Mouse (Mus musculus) heart, adult 2 months (tissue): Measurements from ENCODE around the gene Palm2. TPM values are rescaled to one million over a fixed set of nuclear protein-coding genes. Genes with fewer than 3 reads are reported as not detected.

Source experiments
- DNase-seq, 2 experiments: peaks; one replicate each; pipeline ENCODE4 v3.0.0; 2021
- H3K27ac ChIP-seq: fragments of 200-600 bp; 2 replicates; pipeline ENCODE4 v1.8.1; 2022
- H3K27me3 ChIP-seq: fragments of 200-500 bp; 2 replicates; pipeline ENCODE4 v1.6.1; 2012; ENCODE audit warnings: mild to moderate bottlenecking, low read length, inconsistent platforms, mixed read lengths; ENCODE audit not compliant: control insufficient read depth, insufficient read depth
- H3K36me3 ChIP-seq: fragments of 200-500 bp; 2 replicates; pipeline ENCODE4 v1.6.1; 2012; ENCODE audit warnings: low read length, inconsistent platforms; ENCODE audit not compliant: control insufficient read depth, insufficient read depth
- H3K4me1 ChIP-seq: fragments of 200-500 bp; 2 replicates; pipeline ENCODE4 v1.6.1; 2011; ENCODE audit warnings: low read length; ENCODE audit not compliant: control insufficient read depth, insufficient read depth
- H3K4me3 ChIP-seq: fragments of 200-600 bp; 2 replicates; pipeline ENCODE4 v1.8.1; 2022
- H3K79me2 ChIP-seq: fragments of 200-500 bp; replicated peaks from 2 replicates; pipeline ENCODE4 v1.6.1; 2012; ENCODE audit warnings: mild to moderate bottlenecking, inconsistent platforms, low read length, moderate library complexity, mixed read lengths; ENCODE audit not compliant: control insufficient read depth, insufficient read depth
- H3K9ac ChIP-seq: fragments of 200-500 bp; 2 replicates; pipeline ENCODE4 v1.6.1; 2012; ENCODE audit warnings: low read depth, mild to moderate bottlenecking, control low read depth, inconsistent platforms, low read length, mixed read lengths
- CTCF ChIP-seq: fragments of 200-600 bp; IDR thresholded peaks from 2 replicates; pipeline ENCODE4 v1.8.1; 2022; ENCODE audit warnings: antibody characterized with exemption, mild to moderate bottlenecking, moderate library complexity
- EP300 ChIP-seq: fragments of 200-500 bp; IDR thresholded peaks from 2 replicates; pipeline ENCODE4 v1.6.1; 2011; ENCODE audit warnings: low read depth, low read length, control low read depth; ENCODE audit not compliant: insufficient read depth
- POLR2A ChIP-seq: fragments of 200-500 bp; IDR thresholded peaks from 2 replicates; pipeline ENCODE4 v1.6.1; 2011; ENCODE audit warnings: mild to moderate bottlenecking, low read depth, low read length, control low read depth; ENCODE audit not compliant: insufficient read depth
- WGBS: fragments of 180-500 bp; shearing (Covaris S2); methylation state at CpG from one replicate; pipeline ENCODE4 v1.1.7; 2018; 5-methylcytosine and 5-hydroxymethylcytosine counted together
- intact Hi-C: fragments of 180-260 bp; cut with DNase I; formaldehyde crosslinking; loops from one replicate; pipeline ENCODE4 v1.15.1; 2025
- polyA plus RNA-seq: library from polyadenylated mRNA; depleted of rRNA; stranded (reverse); fragments of >200 nt; gene quantifications from 2 replicates; pipeline ENCODE4 v1.2.3, GENCODE M21; 2012
- total RNA-seq, 2 experiments: library from RNA; stranded (reverse); gene quantifications; 2 replicates each; pipeline ENCODE4 v1.2.3; 2021

The Palm2 gene
- total and polyA plus RNA-seq, 3 experiments, result 0.33 to 13.2 (median 9.9) TPM

DNA sequence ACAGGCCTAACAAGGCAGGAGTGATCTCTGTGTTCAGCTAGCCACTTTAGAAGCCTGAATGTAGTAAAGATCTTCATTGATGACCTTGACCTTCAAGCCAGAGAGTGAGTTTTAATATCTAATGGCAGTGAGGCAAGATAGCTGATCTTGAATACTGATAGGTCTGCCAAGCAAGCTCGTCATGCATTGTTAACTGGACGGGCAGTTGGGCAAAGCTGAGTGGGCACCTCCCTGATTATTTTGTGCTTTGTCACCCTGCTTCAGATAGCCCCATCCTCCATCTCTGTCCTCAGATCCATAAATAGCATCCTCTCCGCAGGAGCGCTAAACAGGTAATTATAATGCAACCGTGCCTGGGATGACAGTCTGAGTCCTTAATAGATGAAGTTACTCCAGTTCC, 198.3 kb downstream of the Palm2 start:
- Histone ChIP-seq H3K4me1 (peaks cover 7% of the 10 kb centered on the region), H3K36me3 (no peaks in the 10 kb centered on the region), H3K4me3 (no peak overlapping the region), H3K9ac (no peak overlapping the region), H3K79me2 (peaks cover 3% of the 10 kb centered on the region; the same call in 1 of the 2 replicates), H3K27me3 (no peaks in the 10 kb centered on the region), H3K27ac (peak overlapping the region; percentile 65)
- 57% methylated on average over 5 of the region's 5 CpGs for WGBS
- intact Hi-C loops, result no loop called here
- no peak for TF ChIP-seq POLR2A
- no peak for TF ChIP-seq EP300
- TF ChIP-seq CTCF, result no peak
- no peak for DNase-seq

DNA sequence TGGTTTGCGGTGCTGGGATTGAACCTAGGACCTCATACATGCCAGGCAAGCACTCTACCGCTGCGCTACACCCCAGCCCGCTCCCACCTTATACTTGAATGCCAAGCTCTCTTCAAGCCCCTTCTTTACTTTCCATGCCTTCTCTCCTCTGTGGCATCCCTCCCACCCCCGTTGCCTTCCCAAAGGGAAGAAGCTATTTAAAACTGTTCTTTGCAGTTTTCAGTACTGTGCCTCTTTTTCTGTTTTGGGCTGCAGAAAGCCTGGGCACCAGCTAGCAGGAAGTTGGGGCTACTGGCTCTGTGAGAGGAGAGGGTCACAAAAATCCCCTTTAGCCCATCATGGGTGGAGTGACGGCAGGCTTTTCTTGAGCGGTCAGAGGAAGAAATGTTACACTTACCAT, 199.0 kb downstream of the Palm2 start:
- no peak for DNase-seq
- Histone ChIP-seq H3K9ac (no peak overlapping the region), H3K4me1 (peaks cover 8% of the 10 kb centered on the region), H3K27ac (no peak overlapping the region; the same call in 1 of the 2 replicates), H3K79me2 (peaks cover 3% of the 10 kb centered on the region; the same call in 1 of the 2 replicates), H3K36me3 (no peaks in the 10 kb centered on the region), H3K27me3 (no peaks in the 10 kb centered on the region), H3K4me3 (no peak overlapping the region)
- TF ChIP-seq EP300 (no peak), CTCF (no peak), POLR2A (no peak)
- intact Hi-C loops, result no loop called here
- 93% methylated on average over 7 of the region's 7 CpGs for WGBS

DNA sequence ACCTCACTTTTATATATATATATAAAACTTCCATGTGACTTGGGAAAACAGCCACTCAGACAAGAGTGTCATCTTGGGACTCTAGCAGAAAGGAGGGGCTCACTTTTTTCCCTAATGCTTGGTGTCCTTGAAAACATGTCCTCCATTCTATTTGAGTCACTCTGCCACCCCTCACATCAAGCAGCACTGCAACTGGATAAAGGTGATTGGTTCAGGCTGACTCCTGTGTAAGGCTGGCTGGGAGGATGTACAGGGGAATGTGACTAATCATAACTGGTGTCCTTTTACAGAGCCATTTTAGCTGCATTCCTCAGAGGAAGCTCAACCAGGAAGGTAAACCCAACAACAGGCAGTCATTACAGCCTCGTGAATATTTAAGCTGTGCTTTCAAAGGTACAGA, 200.9 kb downstream of the Palm2 start:
- Histone ChIP-seq H3K36me3 (no peaks in the 10 kb centered on the region), H3K4me1 (peaks cover 8% of the 10 kb centered on the region), H3K79me2 (peaks cover 3% of the 10 kb centered on the region; the same call in 1 of the 2 replicates), H3K27me3 (no peaks in the 10 kb centered on the region), H3K4me3 (no peak overlapping the region), H3K9ac (no peak overlapping the region), H3K27ac (no peak overlapping the region)
- 52% methylated on average over 1 of the region's 1 CpGs for WGBS
- DNase-seq, result no peak
- no peak for TF ChIP-seq CTCF
- TF ChIP-seq EP300, result no peak
- no peak for TF ChIP-seq POLR2A
- intact Hi-C loops, result no loop called here

DNA sequence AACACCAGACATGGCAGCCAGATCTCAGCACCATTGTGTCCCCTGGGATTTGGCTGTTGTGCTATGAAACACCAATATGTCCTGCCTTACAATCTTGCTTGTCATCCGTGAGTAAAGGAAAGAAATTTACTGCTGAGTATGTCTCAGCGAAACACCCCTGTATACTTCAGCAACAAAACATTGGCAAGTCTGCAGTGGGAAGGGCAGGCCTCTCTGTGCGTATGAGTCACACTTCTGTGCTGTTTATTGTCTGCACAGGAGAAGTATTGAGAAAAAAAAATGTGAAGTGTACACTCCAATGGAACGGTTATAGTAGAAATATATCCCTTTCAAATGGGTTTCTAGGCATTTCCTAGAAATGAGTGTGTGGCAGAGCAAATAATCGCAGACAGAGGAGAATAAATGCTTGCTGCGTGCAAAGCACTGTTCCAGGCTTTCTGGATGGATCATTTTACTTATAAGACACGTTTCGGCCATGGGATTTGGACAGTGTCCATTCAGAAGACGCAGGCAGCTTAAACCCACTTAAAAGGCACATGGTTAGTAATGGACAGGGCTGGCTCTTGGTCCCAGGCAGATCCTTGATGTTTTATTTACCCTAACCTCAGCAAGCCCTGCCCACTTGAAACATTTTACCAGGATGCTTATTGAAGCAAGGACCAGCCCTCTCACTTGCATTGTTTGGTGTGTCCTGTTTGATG, 202.9 kb downstream of the Palm2 start:
- H3K9ac ChIP-seq, result no peak overlapping the region
- no peak overlapping the region for H3K27ac ChIP-seq
- H3K4me1 ChIP-seq, result peaks cover 5% of the 10 kb centered on the region
- WGBS, result 62% methylated on average over 9 of the region's 9 CpGs
- intact Hi-C loops, result no loop called here
- H3K4me3 ChIP-seq, result no peak overlapping the region
- no peaks in the 10 kb centered on the region for H3K36me3 ChIP-seq
- no peaks in the 10 kb centered on the region for H3K27me3 ChIP-seq
- DNase-seq, result no peak
- TF ChIP-seq CTCF (no peak), EP300 (no peak), POLR2A (no peak)
- H3K79me2 ChIP-seq, result peaks cover 1% of the 10 kb centered on the region; the same call in 1 of the 2 replicates

DNA sequence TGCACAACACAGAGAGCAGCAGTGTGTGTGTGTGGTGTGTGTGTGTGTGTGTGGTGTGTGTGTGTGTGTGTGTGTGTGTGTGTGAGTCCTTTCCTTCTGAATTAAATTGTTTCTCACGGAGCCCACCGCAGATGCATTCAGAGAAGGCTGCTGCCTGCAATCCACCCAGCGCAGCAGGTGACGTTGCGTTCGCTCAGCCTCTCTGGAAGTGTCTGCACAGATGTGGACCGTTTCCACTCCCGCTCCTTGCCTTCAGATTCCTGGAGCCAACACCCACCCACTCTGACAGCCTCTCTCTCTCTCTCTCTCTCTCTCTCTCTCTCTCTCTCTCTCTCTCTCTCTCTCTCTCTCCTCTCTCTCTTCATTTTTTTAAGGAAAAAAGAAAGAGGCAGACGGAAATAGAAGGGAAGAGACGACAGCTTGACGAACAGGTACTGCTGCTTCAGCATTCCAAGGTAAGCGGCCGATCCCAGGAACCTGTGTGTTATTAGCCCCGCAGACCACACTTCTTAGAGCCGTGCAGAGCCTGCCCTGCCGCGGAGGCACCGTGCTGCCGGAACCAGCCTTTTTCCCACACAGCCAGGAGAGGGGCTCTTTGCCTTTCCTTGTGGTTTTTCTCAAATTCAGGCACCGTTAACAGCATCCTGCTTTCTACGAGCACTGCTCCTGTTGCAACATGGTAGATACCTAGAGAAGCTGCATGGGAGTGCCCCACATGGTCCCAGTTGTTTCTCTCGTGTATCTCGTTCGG, 203.8 kb downstream of the Palm2 start:
- no peak for DNase-seq
- H3K4me3 ChIP-seq, result no peak overlapping the region; the same call in 1 of the 2 replicates
- no peak overlapping the region for H3K9ac ChIP-seq
- H3K79me2 ChIP-seq, result peaks cover 1% of the 10 kb centered on the region; the same call in 1 of the 2 replicates
- intact Hi-C loops, result no loop called here
- H3K27ac ChIP-seq, result no peak overlapping the region
- peaks cover 5% of the 10 kb centered on the region for H3K4me1 ChIP-seq
- H3K36me3 ChIP-seq, result no peaks in the 10 kb centered on the region
- WGBS, result 31% methylated on average over 24 of the region's 24 CpGs
- TF ChIP-seq EP300, result no peak
- TF ChIP-seq CTCF, result no peak
- no peak for TF ChIP-seq POLR2A
- no peaks in the 10 kb centered on the region for H3K27me3 ChIP-seq

DNA sequence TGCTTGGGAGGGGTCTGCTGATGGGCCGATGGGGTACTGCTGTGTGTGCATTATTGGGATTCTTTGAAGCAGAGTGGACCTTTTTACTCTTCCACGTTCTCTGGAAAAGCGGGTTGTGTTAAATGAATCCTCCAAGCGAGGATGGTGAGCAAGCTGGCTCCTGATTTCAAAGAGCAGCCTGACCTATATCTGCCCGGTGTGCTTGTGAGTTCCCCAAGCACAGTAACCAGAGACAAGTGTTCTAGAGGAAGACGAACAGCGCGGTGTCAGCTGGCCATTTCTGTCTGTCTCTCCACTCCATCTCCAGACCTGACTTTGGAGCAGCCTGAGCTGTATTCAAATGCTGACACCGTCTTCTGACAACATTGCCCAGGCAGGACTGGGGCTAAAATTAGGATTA, 204.9 kb downstream of the Palm2 start:
- no peak overlapping the region for H3K9ac ChIP-seq
- no peak for DNase-seq
- peaks cover 1% of the 10 kb centered on the region; the same call in 1 of the 2 replicates for H3K79me2 ChIP-seq
- peaks cover 5% of the 10 kb centered on the region for H3K4me1 ChIP-seq
- H3K36me3 ChIP-seq, result no peaks in the 10 kb centered on the region
- intact Hi-C loops, result no loop called here
- H3K27ac ChIP-seq, result no peak overlapping the region
- no peak overlapping the region for H3K4me3 ChIP-seq
- no peaks in the 10 kb centered on the region for H3K27me3 ChIP-seq
- 76% methylated on average over 9 of the region's 9 CpGs for WGBS
- TF ChIP-seq EP300 (no peak), CTCF (no peak), POLR2A (no peak)
